Mouse (Mus musculus): ENCODE data around the gene Il17rd. TPM values are rescaled to one million over a fixed set of nuclear protein-coding genes. Genes with fewer than 3 reads are reported as not detected.

Gene Il17rd
- polyA plus RNA-seq, 1 experiment from 2014 or later = 4.0 TPM

DNA sequence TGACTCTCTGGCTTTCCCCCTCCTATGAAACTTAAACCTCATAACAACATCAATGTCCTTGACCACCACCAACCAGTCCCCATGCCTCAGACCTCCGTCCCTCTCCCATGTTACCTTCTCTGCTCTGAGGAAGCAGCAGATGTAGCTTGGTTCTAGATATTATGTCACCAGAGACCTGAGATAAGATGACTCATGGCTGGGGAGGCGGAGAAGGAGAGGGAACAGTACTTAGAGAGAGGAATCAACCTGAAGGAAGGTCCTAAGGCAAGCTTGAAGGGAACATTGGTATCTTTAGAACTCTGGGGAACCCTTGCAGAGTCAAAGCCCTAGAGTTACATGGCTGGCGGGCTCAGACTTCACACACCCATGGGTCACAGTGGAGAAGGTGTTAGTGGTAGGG lies 101.2 kb downstream of the Il17rd start:
- WGBS = 88% methylated on average over 3 of the region's 3 CpGs
- no peaks in the 10 kb centered on the region for H3K27me3 ChIP-seq (ENCODE audit: insufficient read depth, poor library complexity, severe bottlenecking)

DNA sequence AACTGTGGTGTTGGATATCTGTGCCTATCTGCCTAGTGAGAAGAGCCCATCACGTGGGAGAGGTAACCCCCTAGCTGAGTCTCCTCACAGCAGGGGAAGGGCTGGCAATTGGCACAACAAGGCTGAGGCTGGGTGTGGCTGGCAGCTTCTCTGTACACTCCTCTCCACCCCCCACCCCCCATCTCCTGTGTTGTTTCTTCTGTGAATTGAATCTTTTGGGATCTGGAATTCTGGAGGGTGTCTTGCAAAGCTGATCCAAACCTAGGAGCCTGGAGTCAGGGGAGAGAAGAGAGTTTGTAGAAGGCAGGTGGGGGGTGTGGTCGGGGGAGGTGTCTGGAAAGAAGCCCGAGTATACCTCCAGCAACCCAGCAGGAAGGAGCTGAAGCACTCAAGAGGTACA lies 102.7 kb downstream of the Il17rd start:
- Histone ChIP-seq H3K27ac (no peak overlapping the region), H3K27me3 (ENCODE audit: insufficient read depth, poor library complexity, severe bottlenecking) (no peaks in the 10 kb centered on the region), H3K4me1 (replicated peaks) (peaks cover 12% of the 10 kb centered on the region), H3K36me3 (no peaks in the 10 kb centered on the region), H3K4me3 (no peak overlapping the region), H3K9me3 (no peaks in the 10 kb centered on the region)
- DNase-seq (ENCODE audit: low spot score) = no peak
- 25% methylated on average over 3 of the region's 3 CpGs for WGBS

More for the DNA sequence above, 101.2 kb downstream of the Il17rd start:
- Histone ChIP-seq H3K9me3 (no peaks in the 10 kb centered on the region), H3K4me1 (replicated peaks) (peaks cover 5% of the 10 kb centered on the region; the same call in 1 of the 2 replicates), H3K4me3 (no peak overlapping the region), H3K27ac (no peak overlapping the region), H3K36me3 (no peaks in the 10 kb centered on the region)
- no peak for DNase-seq (ENCODE audit: low spot score)

DNA sequence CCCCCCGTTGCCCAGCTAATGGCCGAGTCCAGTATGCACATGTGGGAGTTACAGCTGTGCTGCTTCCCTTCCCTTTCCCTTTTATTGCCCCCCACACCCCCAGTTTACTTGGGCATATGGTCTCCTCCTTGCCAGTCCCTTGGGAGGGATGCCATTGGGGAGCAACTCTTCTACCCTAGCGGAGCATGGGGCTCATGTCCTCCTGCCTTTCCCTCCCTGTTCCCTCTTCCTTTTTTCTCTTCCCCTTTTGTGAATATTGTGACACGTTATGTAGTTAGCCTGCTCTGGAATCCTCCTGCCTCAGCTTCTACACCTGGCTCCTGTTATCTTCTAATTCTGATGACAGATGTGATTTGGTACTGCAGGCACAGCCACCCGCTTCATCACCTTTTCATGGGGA lies 103.9 kb downstream of the Il17rd start:
- Histone ChIP-seq H3K27me3 (ENCODE audit: insufficient read depth, poor library complexity, severe bottlenecking) (no peaks in the 10 kb centered on the region), H3K27ac (no peak overlapping the region), H3K9me3 (no peaks in the 10 kb centered on the region), H3K4me3 (no peak overlapping the region), H3K36me3 (no peaks in the 10 kb centered on the region), H3K4me1 (replicated peaks) (peaks cover 12% of the 10 kb centered on the region)
- no peak for DNase-seq (ENCODE audit: low spot score)
- 88% methylated on average over 5 of the region's 5 CpGs for WGBS

DNA sequence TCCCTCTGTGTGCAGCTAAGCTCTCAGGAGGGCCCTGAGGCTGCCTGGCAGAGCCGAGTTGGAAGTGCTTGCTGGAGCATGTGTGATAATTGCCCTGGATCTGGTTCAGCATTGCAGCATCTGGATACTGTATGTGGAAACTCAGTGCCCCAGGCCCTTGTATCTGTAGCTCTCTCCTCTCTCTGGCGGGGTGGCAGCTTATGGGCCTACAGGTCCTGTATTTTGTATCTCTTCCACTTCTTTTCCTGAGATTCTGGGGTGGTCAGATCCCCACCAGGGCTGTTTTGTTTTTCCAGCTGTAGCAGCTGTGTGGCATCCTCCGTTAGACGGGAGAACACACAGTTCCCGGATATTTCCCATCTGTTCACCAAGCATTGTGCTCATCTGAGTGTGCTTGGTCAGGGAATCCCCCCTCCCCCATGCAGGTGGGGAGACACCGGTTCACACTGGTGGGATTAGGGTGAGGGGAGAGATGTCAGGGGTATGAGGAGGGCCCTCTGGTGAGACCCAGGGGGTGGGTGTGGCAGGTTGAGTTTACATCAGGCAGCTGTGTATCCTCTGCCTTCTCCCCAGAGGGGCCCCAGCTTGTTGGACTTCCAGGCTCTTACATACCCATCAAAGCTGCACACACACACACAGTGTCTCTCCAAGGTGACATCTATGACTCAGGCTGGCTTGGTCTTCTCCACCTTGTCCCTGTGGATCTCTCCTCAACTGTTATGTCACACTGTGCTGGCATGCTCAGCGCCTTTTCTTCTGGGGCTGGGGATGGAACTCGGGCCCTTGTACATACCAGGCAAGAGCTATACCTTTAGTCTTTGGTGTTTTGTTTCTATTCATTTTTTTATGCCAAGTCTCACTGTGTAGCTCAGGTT lies 106.7 kb downstream of the Il17rd start:
- Histone ChIP-seq H3K36me3 (no peaks in the 10 kb centered on the region), H3K4me3 (no peak overlapping the region), H3K9me3 (no peaks in the 10 kb centered on the region), H3K27ac (peak overlapping the region; percentile 16; the same call in 1 of the 2 replicates), H3K27me3 (ENCODE audit: insufficient read depth, poor library complexity, severe bottlenecking) (no peaks in the 10 kb centered on the region), H3K4me1 (replicated peaks) (peaks cover 12% of the 10 kb centered on the region)
- DNase-seq (ENCODE audit: low spot score) = no peak
- WGBS = 71% methylated on average over 8 of the region's 8 CpGs

DNA sequence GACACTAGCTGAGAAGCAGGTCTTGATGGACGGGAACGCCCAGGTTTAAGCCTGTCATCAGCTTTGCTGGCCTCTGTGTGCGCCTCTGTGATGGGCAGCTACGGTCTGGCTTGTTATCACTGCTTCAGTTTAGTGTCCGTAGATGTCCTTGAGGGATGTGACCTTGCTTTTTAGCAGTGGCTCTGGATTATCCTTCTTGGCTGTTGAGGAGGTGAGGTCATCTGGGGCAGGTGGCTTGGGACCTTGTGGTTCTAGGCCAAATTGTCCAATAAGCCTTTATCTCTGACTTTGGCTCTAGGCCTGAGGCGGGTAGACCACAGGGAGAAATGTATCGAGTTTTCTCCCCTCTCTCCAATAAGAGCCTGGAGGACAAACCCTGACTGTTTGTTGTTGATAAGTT lies 109.0 kb downstream of the Il17rd start:
- H3K4me3 ChIP-seq = no peak overlapping the region
- H3K27ac ChIP-seq = no peak overlapping the region
- H3K9me3 ChIP-seq = no peaks in the 10 kb centered on the region
- no peaks in the 10 kb centered on the region for H3K27me3 ChIP-seq (ENCODE audit: insufficient read depth, poor library complexity, severe bottlenecking)
- no peak for DNase-seq (ENCODE audit: low spot score)
- WGBS = 90% methylated on average over 7 of the region's 7 CpGs
- peaks cover 16% of the 10 kb centered on the region for H3K4me1 ChIP-seq (replicated peaks)
- H3K36me3 ChIP-seq = no peaks in the 10 kb centered on the region

DNA sequence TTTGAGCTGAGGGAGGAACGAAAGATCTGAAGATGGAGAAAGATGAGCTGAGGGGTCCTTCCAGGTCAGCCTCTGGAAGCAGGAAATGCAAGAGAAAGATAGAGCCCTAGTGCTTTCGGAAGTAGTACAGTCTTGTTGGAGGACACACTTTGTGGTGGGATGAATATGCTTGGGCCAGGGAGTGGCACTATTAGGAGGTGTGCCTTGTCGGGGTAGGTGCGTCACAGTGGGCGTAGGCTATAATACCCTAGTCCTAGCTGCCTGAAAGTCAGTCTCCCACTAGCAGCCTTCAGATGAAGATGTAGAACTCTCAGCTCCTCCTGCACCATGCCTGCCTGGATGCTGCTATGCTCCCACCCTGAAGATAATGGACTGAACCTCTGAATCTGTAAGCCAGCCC lies 110.7 kb downstream of the Il17rd start:
- Histone ChIP-seq H3K36me3 (no peaks in the 10 kb centered on the region), H3K27me3 (ENCODE audit: insufficient read depth, poor library complexity, severe bottlenecking) (no peaks in the 10 kb centered on the region), H3K27ac (no peak overlapping the region), H3K4me1 (replicated peaks) (peaks cover 16% of the 10 kb centered on the region), H3K4me3 (no peak overlapping the region), H3K9me3 (no peaks in the 10 kb centered on the region)
- WGBS = 95% methylated on average over 5 of the region's 5 CpGs
- DNase-seq (ENCODE audit: low spot score) = no peak

DNA sequence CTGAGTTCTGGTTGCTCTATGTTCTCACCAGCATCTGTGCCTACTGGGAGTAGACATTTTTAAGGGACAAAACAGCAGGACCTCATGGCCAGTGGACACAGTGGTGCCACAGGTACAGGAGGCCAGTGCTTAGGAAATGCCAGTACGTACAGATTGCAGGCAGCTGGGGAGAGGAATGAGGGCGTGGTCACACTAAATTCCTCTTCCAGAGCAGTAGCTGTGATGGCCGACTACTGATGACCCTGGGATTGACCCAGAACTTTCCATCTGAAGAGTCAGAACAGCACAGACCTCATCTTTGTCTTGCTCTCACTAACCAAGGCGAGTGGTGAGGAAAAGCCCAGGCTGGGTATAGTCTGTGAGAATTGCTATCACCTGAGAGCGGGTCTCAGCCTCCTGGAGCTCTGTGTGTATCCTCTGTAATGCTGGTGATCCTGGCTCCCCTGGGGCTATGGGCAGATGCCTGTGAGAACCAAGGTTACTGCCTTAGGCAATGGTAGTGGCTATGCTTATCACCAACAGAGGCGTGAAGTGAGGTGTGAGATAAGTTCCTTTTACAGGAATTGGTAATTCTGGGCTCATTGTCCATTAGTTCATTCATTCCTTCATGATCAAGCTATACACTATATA lies 111.4 kb downstream of the Il17rd start:
- H3K4me3 ChIP-seq = no peak overlapping the region
- no peaks in the 10 kb centered on the region for H3K9me3 ChIP-seq
- H3K36me3 ChIP-seq = no peaks in the 10 kb centered on the region
- H3K27me3 ChIP-seq (ENCODE audit: insufficient read depth, poor library complexity, severe bottlenecking) = no peaks in the 10 kb centered on the region
- 72% methylated on average over 6 of the region's 6 CpGs for WGBS
- peaks cover 13% of the 10 kb centered on the region for H3K4me1 ChIP-seq (replicated peaks)
- no peak overlapping the region for H3K27ac ChIP-seq
- DNase-seq (ENCODE audit: low spot score) = no peak

DNA sequence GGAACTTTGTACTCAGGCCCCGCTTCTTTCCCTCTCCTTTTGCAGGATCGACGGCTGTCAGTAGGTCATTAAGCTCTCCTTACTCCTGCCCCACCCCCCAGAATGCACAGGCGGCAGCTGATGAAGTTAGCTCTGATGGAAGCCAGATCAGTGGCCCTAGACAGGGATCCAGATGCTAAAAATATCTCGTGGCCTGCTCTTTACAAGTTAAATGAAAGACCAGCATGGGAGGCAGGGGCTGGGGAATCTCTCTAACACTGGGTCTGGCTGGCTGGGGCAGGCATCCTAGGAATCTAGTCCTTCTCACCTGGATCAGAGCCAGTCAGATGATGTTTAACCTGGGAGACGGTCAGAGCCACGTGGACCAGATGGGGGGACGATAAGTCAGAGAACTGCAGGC lies 112.7 kb downstream of the Il17rd start:
- no peaks in the 10 kb centered on the region for H3K36me3 ChIP-seq
- H3K4me3 ChIP-seq = no peak overlapping the region
- no peak for DNase-seq (ENCODE audit: low spot score)
- peaks cover 8% of the 10 kb centered on the region; the same call in 1 of the 2 replicates for H3K4me1 ChIP-seq (replicated peaks)
- WGBS = 60% methylated on average over 8 of the region's 8 CpGs
- no peaks in the 10 kb centered on the region for H3K27me3 ChIP-seq (ENCODE audit: insufficient read depth, poor library complexity, severe bottlenecking)
- no peaks in the 10 kb centered on the region for H3K9me3 ChIP-seq
- H3K27ac ChIP-seq = no peak overlapping the region

DNA sequence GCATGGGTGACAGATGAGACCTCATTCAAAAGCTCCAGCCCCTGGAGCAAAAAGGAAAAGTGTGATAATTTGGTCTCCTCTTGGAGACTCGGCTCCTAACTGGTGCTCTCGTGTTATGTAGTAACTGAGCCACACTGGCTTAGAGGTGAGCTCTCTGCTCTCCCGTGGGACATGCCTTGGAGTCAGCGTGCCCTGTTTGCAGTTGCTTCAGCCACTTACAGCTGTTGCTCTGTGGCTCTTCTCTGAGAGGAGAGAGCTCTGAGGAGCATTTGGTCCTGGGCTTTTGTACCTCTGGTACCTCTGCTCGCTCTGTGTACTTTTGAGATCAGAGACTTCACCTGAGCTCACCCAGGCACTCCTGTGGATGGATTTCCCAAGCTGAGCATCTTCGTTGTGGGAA lies 116.3 kb downstream of the Il17rd start:
- Histone ChIP-seq H3K4me3 (no peak overlapping the region), H3K27ac (no peak overlapping the region), H3K9me3 (no peaks in the 10 kb centered on the region), H3K4me1 (replicated peaks) (peaks cover 8% of the 10 kb centered on the region; the same call in 1 of the 2 replicates), H3K36me3 (no peaks in the 10 kb centered on the region), H3K27me3 (ENCODE audit: insufficient read depth, poor library complexity, severe bottlenecking) (no peaks in the 10 kb centered on the region)
- no peak for DNase-seq (ENCODE audit: low spot score)
- WGBS = 76% methylated on average over 6 of the region's 6 CpGs

DNA sequence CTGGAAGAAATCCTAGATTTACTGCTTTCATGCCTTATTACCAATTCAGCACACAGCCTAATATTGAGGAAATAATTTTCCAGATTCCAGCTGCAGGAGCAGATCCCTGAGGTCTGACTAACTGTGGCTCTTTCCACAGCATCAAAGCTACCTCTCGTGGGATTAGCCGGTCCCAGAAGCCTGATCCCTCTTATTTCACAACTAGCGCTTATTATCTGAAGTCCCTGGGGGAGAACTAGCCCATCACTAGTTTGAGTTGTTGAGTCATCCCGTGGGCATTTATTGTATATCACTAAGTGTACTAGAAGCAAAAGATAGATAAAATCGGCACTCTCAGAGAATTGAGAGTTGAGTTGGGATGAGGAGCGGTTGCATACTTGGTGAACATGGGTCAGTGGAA lies 117.3 kb downstream of the Il17rd start:
- Histone ChIP-seq H3K27me3 (ENCODE audit: insufficient read depth, poor library complexity, severe bottlenecking) (no peaks in the 10 kb centered on the region), H3K4me3 (no peak overlapping the region), H3K36me3 (no peaks in the 10 kb centered on the region), H3K27ac (no peak overlapping the region), H3K9me3 (no peaks in the 10 kb centered on the region), H3K4me1 (replicated peaks) (peaks cover 7% of the 10 kb centered on the region; the same call in 1 of the 2 replicates)
- no peak for DNase-seq (ENCODE audit: low spot score)
- WGBS = 91% methylated on average over 6 of the region's 6 CpGs

Other genes starting within 250 kb of the Il17rd start
- gene Asb14, start 144.4 kb upstream of the Il17rd start, polyA plus RNA-seq (2016; fragmentation: Nextera tagmentation; extraction: Ambion mirVana) = not detected in 2 replicates
- gene Appl1, start 67.7 kb upstream of the Il17rd start, polyA plus RNA-seq (2016; fragmentation: Nextera tagmentation; extraction: Ambion mirVana) = 26.6 and 29.8 TPM in 2 replicates
- gene Hesx1, start 44.5 kb upstream of the Il17rd start, polyA plus RNA-seq (2016; fragmentation: Nextera tagmentation; extraction: Ambion mirVana) = 0.42 and 1.2 TPM in 2 replicates
- gene Arhgef3, start 76.0 kb downstream of the Il17rd start, polyA plus RNA-seq (2016; fragmentation: Nextera tagmentation; extraction: Ambion mirVana) = 2.5 and 3.6 TPM in 2 replicates